Mouse (Mus musculus) liver, embryonic 11.5 days (tissue): ENCODE results near the gene Tacr1. TPM values are rescaled to one million over a fixed set of nuclear protein-coding genes. Genes with fewer than 3 reads are reported as not detected.

Experiments used
- ATAC-seq: fragments of 200-750 bp; cut with Nextera tagmentation; replicated peaks from 2 replicates; pipeline ENCODE4 v1.8.0; 2017; ENCODE audit warnings: moderate number of reproducible peaks, mild to moderate bottlenecking, moderate TSS enrichment, moderate library complexity; ENCODE audit not compliant: low FRiP score
- DNase-seq: peaks from one replicate; pipeline ENCODE4 v3.0.0-alpha.2; 2017; ENCODE audit warnings: low spot score
- H3K27ac ChIP-seq: fragments of 300-500 bp; sonication (generic); 2 replicates; pipeline ENCODE4 v1.5.1; 2014; ENCODE audit warnings: mild to moderate bottlenecking, low read depth, low read length, control low read depth
- H3K27me3 ChIP-seq: fragments of 300-500 bp; sonication (generic); replicated peaks from 2 replicates; pipeline ENCODE4 v1.6.1; 2014; ENCODE audit warnings: low read length, mixed read lengths; ENCODE audit not compliant: control insufficient read depth, insufficient read depth
- H3K36me3 ChIP-seq: fragments of 300-500 bp; sonication (generic); 2 replicates; pipeline ENCODE4 v1.6.1; 2014; ENCODE audit warnings: mild to moderate bottlenecking, low read length, moderate library complexity, mixed read lengths; ENCODE audit not compliant: control insufficient read depth, insufficient read depth
- H3K4me1 ChIP-seq: fragments of 300-500 bp; sonication (generic); replicated peaks from 2 replicates; pipeline ENCODE4 v1.6.1; 2014; ENCODE audit warnings: low read length, mixed read lengths; ENCODE audit not compliant: control insufficient read depth, insufficient read depth
- H3K4me2 ChIP-seq: fragments of 300-500 bp; sonication (generic); 2 replicates; pipeline ENCODE4 v1.6.1; 2014; ENCODE audit warnings: mild to moderate bottlenecking, control low read depth, moderate library complexity
- H3K4me3 ChIP-seq: fragments of 300-500 bp; sonication (generic); 2 replicates; pipeline ENCODE4 v1.5.1; 2014; ENCODE audit warnings: low read depth, low read length, control low read depth
- H3K9ac ChIP-seq: fragments of 300-500 bp; sonication (generic); 2 replicates; pipeline ENCODE4 v1.6.1; 2014; ENCODE audit warnings: low read depth, low read length, control low read depth
- H3K9me3 ChIP-seq: fragments of 300-500 bp; sonication (generic); 2 replicates; pipeline ENCODE4 v1.6.1; 2016; ENCODE audit warnings: low read length, inconsistent platforms, mixed read lengths; ENCODE audit not compliant: control insufficient read depth
- WGBS: fragments of 180-500 bp; shearing (Covaris S2); extraction: QIAGEN DNeasy Blood & Tissue Kit; methylation state at CpG from one replicate; pipeline ENCODE4 v1.1.7; 2014; 5-methylcytosine and 5-hydroxymethylcytosine counted together
- polyA plus RNA-seq: library from polyadenylated mRNA; unstranded; fragments of >200 nt; fragmentation: Nextera tagmentation; extraction: Ambion mirVana; gene quantifications from 2 replicates; pipeline ENCODE4 v1.2.1, GENCODE M21; 2014

Gene Tacr1
- polyA plus RNA-seq, result 0.05 TPM in 1 of 2 replicates, not detected in the other

- Histone ChIP-seq H3K27ac (no peak within 1 kb of the TSS), H3K9me3 (no peaks in the 10 kb centered on the region), H3K27me3 (peaks cover 48% of the 10 kb centered on the region), H3K9ac (no peak within 1 kb of the TSS), H3K36me3 (no peaks in the 10 kb centered on the region), H3K4me3 (peak within 1 kb of the TSS; percentile 23; the same call in 1 of the 2 replicates), H3K4me1 (no peaks in the 10 kb centered on the region), H3K4me2 (peak within 1 kb of the TSS; percentile 55)
- ATAC-seq (no peak), DNase-seq (no peak)
- 3% methylated on average over 27 of the region's 28 CpGs for WGBS
Measured at GRCm38 (mm10) chr6:82401595-82402451, at the start of gene Tacr1. Gene Tacr1, plus strand, starts transcription at chr6:82402334.

GRCm38 (mm10) chr6:82376144-82376543, 26.0 kb upstream of the Tacr1 start:
- Histone ChIP-seq H3K9me3 (no peaks in the 10 kb centered on the region), H3K36me3 (no peaks in the 10 kb centered on the region), H3K27ac (no peak overlapping the region), H3K4me2 (no peak overlapping the region), H3K4me3 (no peak overlapping the region), H3K9ac (no peak overlapping the region), H3K27me3 (no peaks in the 10 kb centered on the region), H3K4me1 (no peaks in the 10 kb centered on the region)
- DNase-seq (no peak), ATAC-seq (no peak)
- WGBS, result 80% methylated on average over 3 of the region's 3 CpGs

- DNase-seq, result no peak
- WGBS, result 79% methylated on average over 5 of the region's 5 CpGs
- no peak overlapping the region for H3K4me2 ChIP-seq
Measured at GRCm38 (mm10) chr6:82383556-82383955, 18.6 kb upstream of the Tacr1 start.

GRCm38 (mm10) chr6:82402501-82403495, 664 bp downstream of the Tacr1 start:
- H3K9ac ChIP-seq, result no peak overlapping the region
- no peak overlapping the region for H3K27ac ChIP-seq
- no peaks in the 10 kb centered on the region for H3K9me3 ChIP-seq
- ATAC-seq, result no peak
- DNase-seq, result no peak
- H3K4me2 ChIP-seq, result peak overlapping the region; percentile 55
- no peaks in the 10 kb centered on the region for H3K4me1 ChIP-seq
- 6% methylated on average over 34 of the region's 34 CpGs for WGBS
- no peaks in the 10 kb centered on the region for H3K36me3 ChIP-seq
- H3K27me3 ChIP-seq, result peaks cover 48% of the 10 kb centered on the region
- peak overlapping the region; percentile 23; the same call in 1 of the 2 replicates for H3K4me3 ChIP-seq

More at GRCm38 (mm10) chr6:82383556-82383955, 18.6 kb upstream of the Tacr1 start:
- no peaks in the 10 kb centered on the region for H3K4me1 ChIP-seq
- H3K9me3 ChIP-seq, result no peaks in the 10 kb centered on the region; the same call in 1 of the 2 replicates
- H3K4me3 ChIP-seq, result no peak overlapping the region
- no peak overlapping the region for H3K9ac ChIP-seq
- no peaks in the 10 kb centered on the region for H3K36me3 ChIP-seq
- H3K27me3 ChIP-seq, result no peaks in the 10 kb centered on the region
- ATAC-seq, result no peak
- H3K27ac ChIP-seq, result no peak overlapping the region

GRCm38 (mm10) chr6:82418367-82418766, 16.2 kb downstream of the Tacr1 start:
- no peak for ATAC-seq

GRCm38 (mm10) chr6:82420222-82420621, 18.1 kb downstream of the Tacr1 start:
- no peak for DNase-seq
- Histone ChIP-seq H3K36me3 (no peaks in the 10 kb centered on the region), H3K4me1 (no peaks in the 10 kb centered on the region), H3K27ac (no peak overlapping the region), H3K9me3 (no peaks in the 10 kb centered on the region), H3K9ac (no peak overlapping the region), H3K4me3 (no peak overlapping the region), H3K27me3 (no peaks in the 10 kb centered on the region), H3K4me2 (no peak overlapping the region)
- 61% methylated on average over 4 of the region's 4 CpGs for WGBS
- no peak for ATAC-seq

More at GRCm38 (mm10) chr6:82418367-82418766, 16.2 kb downstream of the Tacr1 start:
- no peak overlapping the region for H3K9ac ChIP-seq
- H3K27ac ChIP-seq, result no peak overlapping the region
- H3K4me3 ChIP-seq, result no peak overlapping the region
- no peaks in the 10 kb centered on the region for H3K36me3 ChIP-seq
- H3K4me1 ChIP-seq, result no peaks in the 10 kb centered on the region
- no peaks in the 10 kb centered on the region for H3K9me3 ChIP-seq
- no peaks in the 10 kb centered on the region for H3K27me3 ChIP-seq
- DNase-seq, result no peak
- no peak overlapping the region for H3K4me2 ChIP-seq
- WGBS, result 64% methylated on average over 6 of the region's 6 CpGs

- no peaks in the 10 kb centered on the region for H3K36me3 ChIP-seq
- WGBS, result 50% methylated on average over 6 of the region's 6 CpGs
- H3K4me2 ChIP-seq, result no peak overlapping the region
- no peaks in the 10 kb centered on the region for H3K27me3 ChIP-seq
- ATAC-seq (no peak), DNase-seq (no peak)
- H3K9me3 ChIP-seq, result no peaks in the 10 kb centered on the region
- no peak overlapping the region for H3K27ac ChIP-seq
- no peak overlapping the region for H3K4me3 ChIP-seq
- no peaks in the 10 kb centered on the region for H3K4me1 ChIP-seq
- H3K9ac ChIP-seq, result no peak overlapping the region
Measured at GRCm38 (mm10) chr6:82428890-82429289, 26.8 kb downstream of the Tacr1 start.

GRCm38 (mm10) chr6:82429766-82430165, 27.6 kb downstream of the Tacr1 start:
- WGBS, result 69% methylated on average over 6 of the region's 6 CpGs
- no peak overlapping the region for H3K4me2 ChIP-seq

More at GRCm38 (mm10) chr6:82429766-82430165, 27.6 kb downstream of the Tacr1 start:
- Histone ChIP-seq H3K36me3 (no peaks in the 10 kb centered on the region), H3K27me3 (no peaks in the 10 kb centered on the region), H3K4me1 (no peaks in the 10 kb centered on the region), H3K4me3 (no peak overlapping the region), H3K27ac (no peak overlapping the region), H3K9ac (no peak overlapping the region), H3K9me3 (no peaks in the 10 kb centered on the region)
- ATAC-seq, result no peak
- no peak for DNase-seq
